Mouse (Mus musculus): Measurements from ENCODE around the gene Zic1. TPM values are rescaled to one million over a fixed set of nuclear protein-coding genes. Genes with fewer than 3 reads are reported as not detected.

Zic1 gene
- polyA plus RNA-seq, 1 experiment = not detected

- no peaks in the 10 kb centered on the region for H3K36me3 ChIP-seq (replicated peaks; ENCODE audit: low read length)
- peaks cover 37% of the 10 kb centered on the region for H3K4me1 ChIP-seq
- TF ChIP-seq GATA1 (IDR thresholded peaks at IDR 0.05; ENCODE audit: borderline replicate concordance, low read length) (no peak), FLI1 (IDR thresholded peaks at IDR 0.05; ENCODE audit: low read length) (no peak)
- H3K4me3 ChIP-seq (replicated peaks) = no peak overlapping the region
- H3K9me3 ChIP-seq = peaks cover 28% of the 10 kb centered on the region
- peaks cover 91% of the 10 kb centered on the region for H3K27me3 ChIP-seq (replicated peaks)
Observed at GRCm38 (mm10) chr9:91363011-91363730, 2.4 kb downstream of the Zic1 start.

DNA sequence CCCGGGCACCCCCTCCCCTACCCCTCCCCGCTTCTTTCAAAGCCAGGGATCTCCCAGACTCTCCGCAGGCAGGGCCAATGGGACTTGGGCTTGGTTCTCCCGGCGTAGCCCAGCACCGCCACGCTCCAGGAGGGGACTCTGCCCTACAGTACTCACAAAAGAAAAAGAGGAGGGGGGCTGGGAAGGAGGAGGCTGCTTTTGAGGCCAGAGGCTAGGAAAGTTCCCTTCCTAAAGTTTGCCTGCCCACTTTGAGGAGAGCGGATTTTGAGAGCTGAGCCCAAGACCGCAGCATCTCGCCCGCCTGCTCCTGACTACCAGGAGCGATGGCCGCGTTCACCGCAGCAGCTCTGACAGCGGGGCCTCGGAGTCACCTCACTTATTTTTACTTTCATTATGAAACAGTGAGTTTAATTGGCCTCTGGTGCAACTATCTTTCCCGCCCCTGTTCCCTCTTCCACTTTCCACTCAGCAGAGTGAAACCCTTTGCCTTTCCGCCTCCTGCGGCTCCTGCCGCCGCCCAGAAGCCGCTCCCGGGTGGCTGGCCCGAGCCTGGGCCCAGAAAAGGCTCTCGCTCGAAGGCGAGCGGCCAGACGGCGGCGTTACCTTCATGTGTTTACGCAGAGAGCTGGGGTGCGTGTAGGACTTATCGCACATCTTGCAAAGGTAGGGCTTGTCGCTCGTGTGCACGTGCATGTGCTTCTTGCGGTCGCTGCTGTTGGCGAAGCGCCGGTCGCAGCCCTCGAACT, 3.6 kb downstream of the Zic1 start, which contains the start of gene Zic4:
Zic4 (plus strand) TSS at position 558 of the 746 bp plus-strand sequence.
- Histone ChIP-seq H3K27me3 (replicated peaks) (peaks cover 91% of the 10 kb centered on the region), H3K4me3 (replicated peaks) (peak within 1 kb of the TSS; percentile 91)
- TF ChIP-seq FLI1 (IDR thresholded peaks at IDR 0.05; ENCODE audit: low read length) (no peak), GATA1 (IDR thresholded peaks at IDR 0.05; ENCODE audit: borderline replicate concordance, low read length) (no peak)

GRCm38 (mm10) chr9:91361033-91361855, 4.4 kb downstream of the Zic1 start:
- H3K36me3 ChIP-seq (replicated peaks; ENCODE audit: low read length) = no peaks in the 10 kb centered on the region
- peak overlapping the region; percentile 91 for H3K4me3 ChIP-seq (replicated peaks)
- H3K27me3 ChIP-seq (replicated peaks) = peaks cover 91% of the 10 kb centered on the region
- no peak for TF ChIP-seq GATA1 (IDR thresholded peaks at IDR 0.05; ENCODE audit: borderline replicate concordance, low read length)
- TF ChIP-seq FLI1 (IDR thresholded peaks at IDR 0.05; ENCODE audit: low read length) = no peak
- H3K4me1 ChIP-seq = peaks cover 37% of the 10 kb centered on the region
- peaks cover 30% of the 10 kb centered on the region for H3K9me3 ChIP-seq

More for the DNA sequence above, 3.6 kb downstream of the Zic1 start, which contains the start of gene Zic4:
- Histone ChIP-seq H3K4me1 (peaks cover 37% of the 10 kb centered on the region), H3K36me3 (replicated peaks; ENCODE audit: low read length) (no peaks in the 10 kb centered on the region), H3K9me3 (peaks cover 28% of the 10 kb centered on the region)

DNA sequence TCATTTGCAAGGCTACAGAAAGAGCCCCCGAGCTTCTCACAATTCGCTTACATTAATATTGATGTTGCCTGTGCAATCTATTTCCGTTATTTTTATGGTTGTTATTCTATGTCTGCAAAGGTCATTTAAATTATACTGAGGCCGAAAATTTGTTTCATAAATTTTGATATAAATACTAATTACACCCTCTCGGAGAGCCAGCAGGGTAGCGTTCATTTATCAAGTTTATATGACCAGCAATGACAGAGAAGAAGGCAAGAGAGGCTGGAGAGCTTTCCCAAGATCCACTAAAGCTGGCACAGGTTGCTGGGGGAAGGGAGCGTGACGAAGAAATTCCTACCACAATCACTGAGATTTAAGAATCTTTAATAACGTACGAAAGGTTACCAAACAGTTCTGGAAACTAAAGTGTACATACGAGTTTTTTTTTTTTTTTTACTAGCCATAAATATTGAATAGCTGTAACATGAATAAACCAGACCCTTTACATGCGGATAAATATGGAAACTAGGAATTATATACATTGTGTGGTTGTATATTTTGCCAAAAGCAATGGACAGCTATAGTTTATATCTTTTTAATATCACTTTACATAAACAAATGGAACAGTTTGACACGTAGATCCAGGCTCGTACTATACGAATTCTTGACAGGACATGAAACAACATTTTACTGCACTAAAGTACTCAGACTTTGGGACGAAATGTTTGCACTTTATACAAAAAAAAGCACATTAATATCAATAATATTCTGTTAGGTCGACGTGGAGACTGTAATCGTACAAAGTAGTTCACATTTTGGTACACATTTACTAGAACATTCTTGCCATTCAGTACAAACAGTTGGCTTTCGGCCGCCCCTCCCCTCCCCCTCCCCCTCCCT, 5.2 kb downstream of the Zic1 start:
- Histone ChIP-seq H3K9me3 (peaks cover 31% of the 10 kb centered on the region), H3K4me1 (peaks cover 38% of the 10 kb centered on the region), H3K27me3 (replicated peaks) (peaks cover 92% of the 10 kb centered on the region), H3K4me3 (replicated peaks) (no peak overlapping the region), H3K36me3 (replicated peaks; ENCODE audit: low read length) (no peaks in the 10 kb centered on the region)
- no peak for TF ChIP-seq GATA1 (IDR thresholded peaks at IDR 0.05; ENCODE audit: borderline replicate concordance, low read length)
- TF ChIP-seq FLI1 (IDR thresholded peaks at IDR 0.05; ENCODE audit: low read length) = no peak

- Histone ChIP-seq H3K27me3 (replicated peaks) (peaks cover 93% of the 10 kb centered on the region), H3K9me3 (peaks cover 34% of the 10 kb centered on the region), H3K36me3 (replicated peaks; ENCODE audit: low read length) (no peaks in the 10 kb centered on the region), H3K4me3 (replicated peaks) (no peak overlapping the region), H3K4me1 (peaks cover 25% of the 10 kb centered on the region)
- TF ChIP-seq FLI1 (IDR thresholded peaks at IDR 0.05; ENCODE audit: low read length) = no peak
- no peak for TF ChIP-seq GATA1 (IDR thresholded peaks at IDR 0.05; ENCODE audit: borderline replicate concordance, low read length)
Observed at GRCm38 (mm10) chr9:91358851-91359687, 6.5 kb downstream of the Zic1 start.

DNA sequence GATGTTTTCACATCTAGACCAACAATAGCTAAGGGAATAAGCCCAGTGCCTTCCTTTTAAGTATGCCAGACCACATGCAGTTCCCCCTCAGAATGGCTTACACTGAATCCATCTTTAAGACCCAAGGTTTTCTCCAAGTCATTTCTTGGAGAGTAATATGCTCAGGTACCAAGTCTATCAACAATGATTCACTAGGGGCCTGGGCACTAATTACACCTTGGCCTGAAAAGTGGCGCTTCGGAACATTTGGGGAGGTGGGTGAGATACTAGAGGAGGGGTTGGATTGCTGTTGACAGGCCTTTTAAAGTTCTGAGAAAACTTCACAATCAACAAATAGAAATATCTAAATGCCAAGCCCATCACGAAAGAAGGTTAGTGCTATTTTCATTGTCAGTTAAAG, 8.3 kb downstream of the Zic1 start:
- H3K4me1 ChIP-seq = peaks cover 17% of the 10 kb centered on the region
- H3K9me3 ChIP-seq = peaks cover 34% of the 10 kb centered on the region
- no peaks in the 10 kb centered on the region for H3K36me3 ChIP-seq (replicated peaks; ENCODE audit: low read length)
- H3K27me3 ChIP-seq (replicated peaks) = peaks cover 92% of the 10 kb centered on the region
- no peak overlapping the region for H3K4me3 ChIP-seq (replicated peaks)
- TF ChIP-seq GATA1 (IDR thresholded peaks at IDR 0.05; ENCODE audit: borderline replicate concordance, low read length) (no peak), FLI1 (IDR thresholded peaks at IDR 0.05; ENCODE audit: low read length) (no peak)

DNA sequence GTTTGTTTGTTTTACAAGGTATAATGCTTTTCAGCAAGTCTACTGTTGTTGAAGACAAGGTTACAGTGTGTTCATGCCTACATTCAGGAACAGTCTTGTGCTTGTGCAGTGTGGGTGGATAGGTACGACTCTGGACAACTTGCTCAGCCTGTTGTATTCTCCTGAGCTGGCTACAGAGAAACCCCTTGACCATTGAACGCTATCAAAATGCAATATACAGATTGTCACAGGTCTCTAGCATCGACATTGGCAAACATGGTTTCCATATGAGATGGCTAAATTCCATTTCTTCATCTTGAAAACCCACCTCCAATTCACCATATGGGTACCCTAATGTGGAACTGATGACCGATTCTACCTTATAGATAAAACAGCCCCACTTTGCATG, 9.3 kb downstream of the Zic1 start:
- no peaks in the 10 kb centered on the region for H3K36me3 ChIP-seq (replicated peaks; ENCODE audit: low read length)
- TF ChIP-seq FLI1 (IDR thresholded peaks at IDR 0.05; ENCODE audit: low read length) = no peak
- TF ChIP-seq GATA1 (IDR thresholded peaks at IDR 0.05; ENCODE audit: borderline replicate concordance, low read length) = no peak
- H3K4me1 ChIP-seq = peaks cover 7% of the 10 kb centered on the region
- peaks cover 91% of the 10 kb centered on the region for H3K27me3 ChIP-seq (replicated peaks)
- H3K4me3 ChIP-seq (replicated peaks) = no peak overlapping the region
- H3K9me3 ChIP-seq = peaks cover 28% of the 10 kb centered on the region

- Histone ChIP-seq H3K9me3 (peaks cover 31% of the 10 kb centered on the region), H3K4me1 (peaks cover 8% of the 10 kb centered on the region; the same call in 1 of the 2 replicates), H3K4me3 (replicated peaks) (peak overlapping the region; percentile 78), H3K36me3 (replicated peaks; ENCODE audit: low read length) (no peaks in the 10 kb centered on the region), H3K27me3 (replicated peaks) (peaks cover 91% of the 10 kb centered on the region)
- TF ChIP-seq FLI1 (IDR thresholded peaks at IDR 0.05; ENCODE audit: low read length) (no peak), GATA1 (IDR thresholded peaks at IDR 0.05; ENCODE audit: borderline replicate concordance, low read length) (no peak)
Observed at GRCm38 (mm10) chr9:91355629-91356352, 9.8 kb downstream of the Zic1 start.

All from megakaryocyte, embryonic 14.5 days (primary cell).